Mouse (Mus musculus) heart, embryonic 14.5 days (tissue): ENCODE data around the gene Cnot9. TPM values are rescaled to one million over a fixed set of nuclear protein-coding genes. Genes with fewer than 3 reads are reported as not detected.
"Not testable (repeated sequence)": the region's sequence is repeated elsewhere in the genome, so short reads cannot be mapped to it uniquely, and the experiment has no call there.

ENCODE experiments used
- ATAC-seq: fragments of 200-750 bp; cut with Nextera tagmentation; 2 replicates; pipeline ENCODE4 v1.8.0; 2017; ENCODE audit warnings: low read depth, moderate TSS enrichment; ENCODE audit not compliant: insufficient number of reproducible peaks, insufficient read depth, low FRiP score
- H3K27ac ChIP-seq, 2 experiments: fragments of 200-500 bp in 1 of 2; fragments of 300-500 bp in 1 of 2; sonication (generic) in 1 of 2; replicated peaks in 1 of 2; 2 replicates each; pipeline ENCODE4 v1.5.1; 2012 to 2014; ENCODE audit warnings: low read depth in 2 of 2, low read length in 2 of 2, control low read depth in 1 of 2, mild to moderate bottlenecking in 1 of 2, mixed read lengths in 1 of 2; ENCODE audit not compliant: control insufficient read depth in 1 of 2, insufficient read depth in 1 of 2
- H3K27me3 ChIP-seq: fragments of 300-500 bp; sonication (generic); 2 replicates; pipeline ENCODE4 v1.6.1; 2014; ENCODE audit warnings: mild to moderate bottlenecking, low read length, control low read depth; ENCODE audit not compliant: control insufficient read depth, insufficient read depth
- H3K36me3 ChIP-seq: fragments of 300-500 bp; sonication (generic); 2 replicates; pipeline ENCODE4 v1.6.1; 2014; ENCODE audit warnings: mild to moderate bottlenecking, control low read depth, low read length, mixed read lengths; ENCODE audit not compliant: control insufficient read depth, insufficient read depth
- H3K4me1 ChIP-seq, 2 experiments: fragments of 200-500 bp in 1 of 2; fragments of 300-500 bp in 1 of 2; sonication (generic) in 1 of 2; 2 replicates each; pipeline ENCODE4 v1.6.1; 2012 to 2014; ENCODE audit warnings: low read length in 2 of 2, control low read depth in 1 of 2, mixed read lengths in 1 of 2; ENCODE audit not compliant: control insufficient read depth in 2 of 2, insufficient read depth in 2 of 2
- H3K4me2 ChIP-seq: fragments of 300-500 bp; sonication (generic); 2 replicates; pipeline ENCODE4 v1.6.1; 2014; ENCODE audit warnings: mild to moderate bottlenecking, low read length
- H3K4me3 ChIP-seq, 2 experiments: fragments of 200-500 bp in 1 of 2; fragments of 300-500 bp in 1 of 2; sonication (generic) in 1 of 2; 2 replicates each; pipeline ENCODE4 v1.5.1; 2012 to 2014; ENCODE audit warnings: low read length in 2 of 2, mild to moderate bottlenecking in 2 of 2, control low read depth in 1 of 2, low read depth in 1 of 2, moderate library complexity in 1 of 2; ENCODE audit not compliant: control insufficient read depth in 1 of 2, insufficient read depth in 1 of 2
- H3K9ac ChIP-seq: fragments of 300-500 bp; sonication (generic); 2 replicates; pipeline ENCODE4 v1.6.1; 2014; ENCODE audit warnings: mild to moderate bottlenecking, low read length
- H3K9me3 ChIP-seq: fragments of 300-500 bp; sonication (generic); 2 replicates; pipeline ENCODE4 v1.6.1; 2016; ENCODE audit warnings: low read length, control low read depth; ENCODE audit not compliant: control insufficient read depth
- WGBS: fragments of 180-500 bp; shearing (Covaris S2); extraction: QIAGEN DNeasy Blood & Tissue Kit; methylation state at CpG from one replicate; pipeline ENCODE4 v1.1.7; 2014; 5-methylcytosine and 5-hydroxymethylcytosine counted together
- polyA plus RNA-seq: library from polyadenylated mRNA; unstranded; fragments of >200 nt; fragmentation: Nextera tagmentation; extraction: Ambion mirVana; gene quantifications from 2 replicates; pipeline ENCODE4 v1.2.1, GENCODE M21; 2014

Gene Cnot9
- polyA plus RNA-seq, 1 experiment from 2014 or later: 32.6 TPM

DNA sequence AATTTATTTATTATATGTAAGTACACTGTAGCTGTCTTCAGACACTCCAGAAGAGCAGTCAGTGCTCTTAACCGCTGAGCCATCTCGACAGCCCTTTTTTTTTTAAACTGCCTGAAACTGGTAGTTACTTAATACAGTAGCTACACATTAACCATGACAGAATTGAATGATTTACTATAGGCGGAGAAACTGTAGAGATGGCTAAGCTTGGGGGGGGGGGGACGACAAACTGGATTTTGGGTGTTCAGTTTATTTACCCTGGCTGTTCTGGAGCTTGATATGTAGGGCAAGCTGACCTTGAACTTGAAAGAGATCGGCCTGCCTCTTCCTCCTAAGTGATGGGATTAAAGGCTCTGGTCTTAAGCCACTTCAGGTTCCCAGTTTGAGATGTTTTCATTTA is 5.4 kb downstream of the Cnot9 start:
- H3K27ac ChIP-seq: no peak overlapping the region
- no peak overlapping the region for H3K4me2 ChIP-seq
- 96% methylated on average over 5 of the region's 5 CpGs for WGBS
- H3K4me1 ChIP-seq: peaks cover 0 to 14% of the 10 kb centered on the region in 2 experiments; a peak in 2 of 4 replicates
- no peak overlapping the region for H3K4me3 ChIP-seq
- H3K36me3 ChIP-seq: peaks cover 26% of the 10 kb centered on the region
- no peak for ATAC-seq
- no peaks in the 10 kb centered on the region for H3K9me3 ChIP-seq
- no peaks in the 10 kb centered on the region for H3K27me3 ChIP-seq
- no peak overlapping the region for H3K9ac ChIP-seq

DNA sequence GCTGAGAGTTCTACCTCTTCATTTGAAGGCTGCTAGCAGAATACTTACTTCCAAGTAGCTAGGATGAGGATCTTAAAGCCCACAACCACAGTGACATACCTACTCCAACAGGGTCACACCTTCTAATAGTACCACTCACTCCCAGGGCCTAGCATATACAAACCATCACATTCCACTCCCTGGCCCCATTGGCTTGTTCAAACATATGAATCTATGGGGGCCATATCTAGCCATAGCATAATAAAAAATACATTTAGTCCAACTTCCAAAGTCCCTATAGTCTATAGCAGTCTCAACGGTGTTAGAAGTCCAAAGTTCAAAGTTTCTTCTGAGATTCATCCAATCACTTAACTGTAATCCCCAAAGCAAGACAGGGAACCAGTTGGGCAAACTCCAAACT is 7.1 kb downstream of the Cnot9 start:
- H3K27ac ChIP-seq, H3K4me2 ChIP-seq, H3K27me3 ChIP-seq, H3K9ac ChIP-seq, H3K4me3 ChIP-seq, H3K9me3 ChIP-seq, ATAC-seq, H3K4me1 ChIP-seq: not testable (repeated sequence)
- WGBS: 98% methylated on average over 1 of the region's 1 CpGs
- peaks cover 36% of the 10 kb centered on the region for H3K36me3 ChIP-seq

DNA sequence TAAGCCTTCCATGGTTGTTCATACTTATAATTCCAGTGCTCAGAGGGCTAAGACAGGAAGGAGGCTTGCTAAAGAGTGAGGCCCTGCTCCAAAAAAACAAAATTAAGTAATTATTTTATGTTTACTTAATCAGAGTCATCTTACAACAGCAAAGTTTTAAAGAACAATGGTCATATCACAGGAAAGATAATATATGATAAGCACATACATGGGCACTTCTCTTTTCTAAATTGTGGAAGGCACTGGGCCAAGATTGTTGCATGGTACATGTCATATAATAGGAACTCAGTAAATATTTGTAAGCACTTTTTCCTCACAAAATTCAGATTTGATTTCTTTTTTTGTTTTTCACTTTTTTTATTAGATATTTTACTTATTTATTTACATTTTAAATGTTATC is 14.0 kb downstream of the Cnot9 start:
- ATAC-seq: no peak
- H3K27me3 ChIP-seq: no peaks in the 10 kb centered on the region
- no peaks in the 10 kb centered on the region for H3K9me3 ChIP-seq
- no peak overlapping the region for H3K9ac ChIP-seq
- H3K4me2 ChIP-seq: no peak overlapping the region
- H3K27ac ChIP-seq: no peak overlapping the region
- H3K4me1 ChIP-seq: no peaks in the 10 kb centered on the region
- H3K36me3 ChIP-seq: peaks cover 83% of the 10 kb centered on the region
- H3K4me3 ChIP-seq: no peak overlapping the region

DNA sequence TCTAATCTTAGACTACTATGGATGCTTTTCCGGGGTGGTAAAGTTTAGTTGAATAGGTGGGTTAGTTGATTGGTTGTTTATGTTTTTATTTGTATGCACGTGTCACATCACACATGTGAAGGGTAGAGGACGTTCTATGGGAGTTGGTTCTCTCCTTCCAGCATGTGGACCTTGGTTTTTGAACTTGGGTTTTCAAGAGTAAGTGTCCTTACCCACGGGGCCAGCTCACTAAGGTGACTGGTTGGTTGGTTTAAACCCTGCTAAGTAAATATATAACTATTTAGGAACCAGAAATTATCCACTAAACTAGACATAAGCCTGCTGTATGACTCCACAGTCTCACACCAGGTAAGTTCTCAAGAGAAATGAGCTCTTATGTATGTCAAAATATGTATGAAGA is 18.9 kb downstream of the Cnot9 start:
- no peak for ATAC-seq
- peaks cover 97% of the 10 kb centered on the region for H3K36me3 ChIP-seq

DNA sequence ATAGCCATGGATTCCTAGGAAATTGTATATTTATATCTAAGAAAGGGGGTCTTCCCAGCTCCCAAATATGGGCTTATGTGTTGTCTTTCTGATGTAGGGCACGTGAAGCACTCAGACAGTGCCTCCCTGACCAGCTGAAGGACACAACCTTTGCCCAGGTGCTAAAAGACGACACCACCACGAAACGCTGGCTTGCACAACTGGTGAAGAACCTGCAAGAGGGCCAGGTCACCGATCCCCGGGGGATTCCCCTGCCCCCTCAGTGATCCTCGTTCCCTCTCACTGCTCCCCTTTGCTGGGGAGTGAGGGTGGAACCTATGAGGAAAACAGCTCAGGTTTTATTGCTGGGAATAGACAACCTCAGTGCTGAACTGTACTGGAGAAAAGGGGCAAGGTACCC is 22.7 kb downstream of the Cnot9 start:
- Histone ChIP-seq H3K9me3 (no peaks in the 10 kb centered on the region), H3K36me3 (peaks cover 94% of the 10 kb centered on the region), H3K4me2 (no peak overlapping the region), H3K9ac (no peak overlapping the region), H3K4me1 (no peaks in the 10 kb centered on the region), H3K27ac (no peak overlapping the region), H3K4me3 (no peak overlapping the region), H3K27me3 (no peaks in the 10 kb centered on the region)
- no peak for ATAC-seq
- 95% methylated on average over 7 of the region's 7 CpGs for WGBS

More for the DNA sequence above, 18.9 kb downstream of the Cnot9 start:
- Histone ChIP-seq H3K9ac (no peak overlapping the region), H3K9me3 (no peaks in the 10 kb centered on the region), H3K4me3 (no peak overlapping the region), H3K27ac (no peak overlapping the region), H3K4me2 (no peak overlapping the region), H3K27me3 (no peaks in the 10 kb centered on the region), H3K4me1 (no peaks in the 10 kb centered on the region)
- WGBS: 92% methylated on average over 4 of the region's 4 CpGs

DNA sequence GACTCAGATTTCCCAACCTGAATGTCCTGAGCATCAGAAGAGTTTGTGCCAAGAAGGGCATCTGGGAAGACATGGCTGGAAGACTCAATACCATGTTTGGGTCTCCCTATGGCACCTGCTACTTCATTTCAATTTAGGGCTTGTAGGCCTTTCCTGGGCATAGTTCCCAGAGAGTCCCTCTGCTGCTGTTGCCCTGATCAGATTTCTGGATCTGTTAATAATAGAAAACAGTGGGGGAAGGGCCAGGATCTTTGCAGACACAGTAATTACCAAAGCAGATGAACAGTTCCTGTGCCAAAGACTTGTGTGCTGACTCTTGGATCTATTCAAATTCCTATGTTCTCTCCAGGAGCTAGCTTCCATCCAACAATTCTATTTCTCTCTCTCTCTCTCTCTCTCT is 32.8 kb downstream of the Cnot9 start:
- Histone ChIP-seq H3K36me3 (no peaks in the 10 kb centered on the region), H3K4me3 (no peak overlapping the region)

DNA sequence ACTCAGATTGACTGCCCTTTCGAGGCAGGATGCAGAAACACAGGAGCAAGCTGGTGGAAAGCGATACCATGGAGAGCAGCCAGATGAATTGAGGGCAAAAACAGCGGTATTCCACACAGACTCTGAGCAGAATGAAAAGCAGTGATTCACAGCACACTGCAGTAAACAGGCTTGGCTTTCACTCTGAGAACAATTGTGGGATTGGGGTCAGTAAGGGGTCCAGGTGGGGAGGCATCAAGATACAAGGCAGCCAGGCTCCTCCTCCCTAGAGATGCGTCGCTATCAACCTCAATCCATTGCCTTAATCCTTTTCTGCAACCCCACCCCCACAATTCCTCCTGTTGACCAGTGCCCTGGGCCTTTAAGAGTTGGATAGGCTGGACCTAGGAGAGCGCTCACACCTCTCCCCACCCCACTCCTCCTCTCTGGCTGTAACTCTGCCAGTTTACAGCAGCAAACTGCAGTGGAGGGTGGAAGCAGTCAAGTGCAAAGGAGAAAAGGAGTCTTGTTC is 36.6 kb downstream of the Cnot9 start, which contains the start of gene Plcd4:
Plcd4 (plus strand) TSS at position 438 of the 511 bp plus-strand sequence.
- ATAC-seq: no peak
- no peak within 1 kb of the TSS for H3K27ac ChIP-seq
- peak within 1 kb of the TSS; percentile 17 for H3K4me2 ChIP-seq
- H3K4me1 ChIP-seq: peaks cover 0 to 4% of the 10 kb centered on the region in 2 experiments; a peak in 1 of 4 replicates
- no peak within 1 kb of the TSS for H3K9ac ChIP-seq
- no peaks in the 10 kb centered on the region for H3K36me3 ChIP-seq
- H3K27me3 ChIP-seq: no peaks in the 10 kb centered on the region
- H3K9me3 ChIP-seq: no peaks in the 10 kb centered on the region
- 8% methylated on average over 6 of the region's 6 CpGs for WGBS
- no peak within 1 kb of the TSS for H3K4me3 ChIP-seq

More for the DNA sequence above, 32.8 kb downstream of the Cnot9 start:
- H3K27me3 ChIP-seq: no peaks in the 10 kb centered on the region
- H3K27ac ChIP-seq: no peak overlapping the region
- no peak overlapping the region for H3K9ac ChIP-seq
- H3K4me1 ChIP-seq: peaks cover 0 to 4% of the 10 kb centered on the region in 2 experiments; a peak in 1 of 4 replicates
- ATAC-seq: no peak
- no peaks in the 10 kb centered on the region for H3K9me3 ChIP-seq
- no peak overlapping the region for H3K4me2 ChIP-seq

DNA sequence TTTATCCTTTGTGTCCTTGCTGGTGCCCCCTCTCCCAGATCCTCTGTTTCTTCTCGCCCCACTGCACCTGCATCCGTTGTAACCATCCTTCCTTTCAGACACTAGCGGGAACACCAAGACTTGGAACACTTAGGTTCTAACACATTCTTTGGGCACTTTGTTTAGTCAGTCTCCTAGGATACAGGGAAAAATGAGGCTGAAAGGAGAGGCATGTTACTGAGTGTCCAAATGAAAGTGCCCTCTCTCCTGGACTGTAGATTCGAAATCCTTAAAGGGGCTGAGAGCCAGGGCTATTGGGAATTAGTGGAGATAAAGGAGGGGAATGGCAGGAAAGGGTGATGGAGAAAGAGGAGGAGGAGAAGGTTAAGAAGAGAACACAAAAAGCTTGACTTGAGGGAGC is 38.3 kb downstream of the Cnot9 start, which contains the start of gene Usp37:
Usp37 (minus strand) TSS at position 101 of the 400 bp plus-strand sequence.
- H3K27me3 ChIP-seq: no peaks in the 10 kb centered on the region
- H3K9me3 ChIP-seq: no peaks in the 10 kb centered on the region
- no peak within 1 kb of the TSS for H3K27ac ChIP-seq
- H3K4me2 ChIP-seq: no peak within 1 kb of the TSS
- 86% methylated on average over 4 of the region's 4 CpGs for WGBS
- H3K36me3 ChIP-seq: no peaks in the 10 kb centered on the region
- H3K4me1 ChIP-seq: peaks cover 0 to 4% of the 10 kb centered on the region in 2 experiments; a peak in 1 of 4 replicates
- H3K4me3 ChIP-seq: no peak within 1 kb of the TSS
- no peak for ATAC-seq
- no peak within 1 kb of the TSS for H3K9ac ChIP-seq
